Mouse (Mus musculus) kidney, postnatal 0 days (tissue): ENCODE measurements around the gene Tmtc2. TPM values are rescaled to one million over a fixed set of nuclear protein-coding genes. Genes with fewer than 3 reads are reported as not detected.

Experiments
- ATAC-seq: fragments of 200-750 bp; cut with Nextera tagmentation; replicated peaks from 2 replicates; pipeline ENCODE4 v1.8.0; 2017; ENCODE audit warnings: low read depth, moderate number of reproducible peaks, moderate TSS enrichment, moderate library complexity; ENCODE audit not compliant: low FRiP score
- DNase-seq: peaks from one replicate; pipeline ENCODE4 v3.0.0-alpha.2; 2016; ENCODE audit warnings: low spot score
- H3K27ac ChIP-seq: fragments of 300-500 bp; sonication (generic); 2 replicates; pipeline ENCODE4 v1.5.1; 2014; ENCODE audit warnings: mild to moderate bottlenecking
- H3K27me3 ChIP-seq: fragments of 300-500 bp; sonication (generic); 2 replicates; pipeline ENCODE4 v1.6.1; 2014; ENCODE audit warnings: low read length, mixed read lengths; ENCODE audit not compliant: insufficient read depth
- H3K36me3 ChIP-seq: fragments of 300-500 bp; sonication (generic); 2 replicates; pipeline ENCODE4 v1.6.1; 2014; ENCODE audit warnings: low read length, mixed read lengths; ENCODE audit not compliant: insufficient read depth
- H3K4me1 ChIP-seq: fragments of 300-500 bp; sonication (generic); replicated peaks from 2 replicates; pipeline ENCODE4 v1.6.1; 2014; ENCODE audit warnings: antibody characterized with exemption, low read length, mixed read lengths; ENCODE audit not compliant: insufficient read depth
- H3K4me2 ChIP-seq: fragments of 300-500 bp; sonication (generic); 2 replicates; pipeline ENCODE4 v1.6.1; 2014; ENCODE audit warnings: mild to moderate bottlenecking, low read length, moderate library complexity, mixed read lengths
- H3K4me3 ChIP-seq: fragments of 300-500 bp; sonication (generic); replicated peaks from 2 replicates; pipeline ENCODE4 v1.5.1; 2014; ENCODE audit warnings: low read depth, low read length
- H3K9ac ChIP-seq: fragments of 300-500 bp; sonication (generic); 2 replicates; pipeline ENCODE4 v1.6.1; 2014; ENCODE audit warnings: low read depth, low read length
- H3K9me3 ChIP-seq: fragments of 300-500 bp; sonication (generic); replicated peaks from 2 replicates; pipeline ENCODE4 v1.6.1; 2016; ENCODE audit warnings: low read length, inconsistent platforms, mixed read lengths
- CTCF ChIP-seq: IDR thresholded peaks from 2 replicates; pipeline ENCODE4 v1.5.1; 2016; ENCODE audit warnings: antibody characterized with exemption, low read depth, mild to moderate bottlenecking, moderate library complexity
- WGBS: fragments of 180-500 bp; shearing (Covaris S2); extraction: QIAGEN DNeasy Blood & Tissue Kit; methylation state at CpG from one replicate; pipeline ENCODE4 v1.1.7; 2014; 5-methylcytosine and 5-hydroxymethylcytosine counted together
- polyA plus RNA-seq: library from polyadenylated mRNA; unstranded; fragments of >200 nt; fragmentation: Nextera tagmentation; extraction: Ambion mirVana; gene quantifications from 2 replicates; pipeline ENCODE4 v1.2.1, GENCODE M21; 2015

The Tmtc2 gene
- polyA plus RNA-seq, 1 experiment from 2014 or later, result 5.2 TPM

DNA sequence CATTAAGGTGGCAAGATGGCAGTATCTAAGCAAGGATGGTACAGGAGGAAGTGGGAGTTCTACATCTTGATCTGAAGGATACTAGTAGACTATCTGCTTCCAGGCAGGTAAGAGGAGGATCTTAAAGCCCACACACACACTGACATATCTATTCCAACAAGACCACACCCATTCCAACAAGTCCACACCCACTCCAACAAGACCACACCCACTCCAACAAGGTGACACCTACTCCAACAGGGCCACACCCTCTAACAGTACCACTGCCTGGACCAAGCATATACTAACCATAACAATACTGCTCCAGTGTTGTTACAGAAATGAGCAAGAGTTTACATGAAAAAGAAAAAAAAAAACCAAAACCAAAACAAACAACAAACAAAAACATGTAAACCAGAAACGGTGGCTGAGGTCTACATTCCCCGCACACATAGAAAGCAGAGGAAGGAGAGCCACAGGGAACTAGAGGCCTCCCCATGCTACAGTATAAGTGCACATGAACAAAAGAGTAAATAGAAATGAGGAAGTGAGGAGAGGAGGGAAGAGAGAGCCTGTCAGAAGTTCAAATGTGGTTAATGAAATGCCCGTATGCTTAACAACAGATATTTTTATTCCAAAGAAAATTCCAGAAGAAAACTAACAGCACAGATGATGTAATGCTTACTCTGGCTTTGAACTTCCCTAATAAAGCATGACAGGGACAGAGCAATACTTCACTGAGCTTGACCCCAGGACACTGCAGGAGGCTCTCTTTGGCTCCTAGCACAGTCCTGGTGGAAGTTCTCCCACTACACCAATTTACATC, 66.1 kb downstream of the Tmtc2 start:
- DNase-seq, result peak; percentile 43
- ATAC-seq, result no peak
- no peak overlapping the region for H3K27ac ChIP-seq
- H3K36me3 ChIP-seq, result peaks cover 6% of the 10 kb centered on the region; the same call in 1 of the 2 replicates
- H3K9me3 ChIP-seq, result no peaks in the 10 kb centered on the region
- H3K4me3 ChIP-seq, result no peak overlapping the region
- no peaks in the 10 kb centered on the region for H3K4me1 ChIP-seq
- no peak overlapping the region for H3K4me2 ChIP-seq
- no peaks in the 10 kb centered on the region for H3K27me3 ChIP-seq
- no peak overlapping the region for H3K9ac ChIP-seq
- 71% methylated on average over 3 of the region's 3 CpGs for WGBS
- TF ChIP-seq CTCF, result no peak

DNA sequence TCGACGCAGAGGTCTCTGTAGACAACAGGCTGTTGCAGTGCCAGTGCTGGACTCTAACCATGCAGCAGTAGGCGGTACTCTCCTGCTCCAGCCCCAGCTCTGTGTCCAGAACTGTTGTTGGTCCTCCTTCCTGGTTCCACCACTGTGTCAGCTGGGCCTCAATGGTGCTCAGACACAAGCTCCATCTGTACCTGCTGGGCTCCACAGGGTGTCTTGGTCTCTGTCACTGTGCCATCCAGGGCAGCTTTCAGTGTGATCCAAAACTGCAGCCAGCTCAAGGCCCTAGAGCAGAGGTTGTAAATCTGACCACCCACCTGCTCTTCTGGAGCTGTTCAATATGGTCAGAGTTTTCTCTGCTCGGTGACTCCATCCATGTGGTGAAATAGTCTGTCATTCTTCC, 68.2 kb downstream of the Tmtc2 start:
- H3K9ac ChIP-seq, result no peak overlapping the region
- no peak for DNase-seq
- H3K36me3 ChIP-seq, result peaks cover 6% of the 10 kb centered on the region; the same call in 1 of the 2 replicates
- H3K9me3 ChIP-seq, result no peaks in the 10 kb centered on the region
- H3K27me3 ChIP-seq, result no peaks in the 10 kb centered on the region
- no peak for ATAC-seq
- 90% methylated on average over 4 of the region's 4 CpGs for WGBS
- no peaks in the 10 kb centered on the region for H3K4me1 ChIP-seq
- H3K4me2 ChIP-seq, result no peak overlapping the region
- TF ChIP-seq CTCF, result no peak
- no peak overlapping the region for H3K27ac ChIP-seq
- H3K4me3 ChIP-seq, result no peak overlapping the region

DNA sequence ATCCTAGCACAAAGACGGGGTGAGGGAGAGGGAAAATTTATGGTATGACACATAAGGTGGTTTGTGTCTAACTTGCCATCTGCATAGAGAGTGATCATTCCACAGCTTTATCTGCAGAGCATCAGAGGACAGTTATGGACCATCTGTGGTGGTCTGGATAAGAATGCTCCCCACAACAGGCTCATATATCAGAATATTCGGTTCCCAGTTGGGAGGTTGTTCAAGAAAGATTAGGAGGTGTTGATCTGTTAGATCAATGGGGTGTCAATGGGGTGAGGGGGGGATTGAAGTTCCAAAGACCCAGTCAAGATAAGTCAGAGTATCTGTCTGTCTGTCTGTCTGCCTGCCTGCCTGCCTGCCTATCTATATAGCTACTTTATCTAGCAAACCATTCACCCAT, 69.8 kb downstream of the Tmtc2 start:
- Histone ChIP-seq H3K36me3 (peaks cover 6% of the 10 kb centered on the region; the same call in 1 of the 2 replicates), H3K27me3 (no peaks in the 10 kb centered on the region), H3K4me1 (no peaks in the 10 kb centered on the region), H3K27ac (no peak overlapping the region), H3K9me3 (no peaks in the 10 kb centered on the region), H3K9ac (no peak overlapping the region), H3K4me2 (no peak overlapping the region), H3K4me3 (no peak overlapping the region)
- ATAC-seq (no peak), DNase-seq (no peak)
- 65% methylated on average over 2 of the region's 2 CpGs for WGBS
- TF ChIP-seq CTCF, result no peak

DNA sequence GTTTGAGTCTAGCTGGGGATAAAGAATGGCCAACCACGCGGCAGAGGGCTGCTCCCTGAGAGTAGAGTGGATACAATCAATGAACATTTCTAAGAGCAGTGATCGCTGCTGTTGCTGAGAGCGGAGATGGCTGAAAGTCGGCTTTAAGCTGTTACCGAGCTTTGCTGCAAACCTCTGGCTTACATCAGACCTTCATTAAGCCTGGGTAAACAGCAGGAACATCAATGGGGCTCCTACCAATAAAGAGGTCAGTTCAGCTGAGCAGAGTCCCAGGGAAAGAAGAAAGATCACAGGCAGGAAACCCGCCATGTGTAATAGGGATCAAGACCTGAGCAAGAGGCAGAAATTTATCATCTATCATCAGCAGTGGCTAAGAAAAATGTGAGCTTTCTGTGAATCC, 72.5 kb downstream of the Tmtc2 start:
- Histone ChIP-seq H3K27ac (no peak overlapping the region), H3K27me3 (no peaks in the 10 kb centered on the region), H3K36me3 (peaks cover 6% of the 10 kb centered on the region; the same call in 1 of the 2 replicates), H3K9me3 (no peaks in the 10 kb centered on the region), H3K9ac (no peak overlapping the region), H3K4me1 (no peaks in the 10 kb centered on the region), H3K4me3 (no peak overlapping the region), H3K4me2 (no peak overlapping the region)
- DNase-seq (no peak), ATAC-seq (no peak)
- WGBS, result 45% methylated on average over 7 of the region's 7 CpGs
- TF ChIP-seq CTCF, result no peak

DNA sequence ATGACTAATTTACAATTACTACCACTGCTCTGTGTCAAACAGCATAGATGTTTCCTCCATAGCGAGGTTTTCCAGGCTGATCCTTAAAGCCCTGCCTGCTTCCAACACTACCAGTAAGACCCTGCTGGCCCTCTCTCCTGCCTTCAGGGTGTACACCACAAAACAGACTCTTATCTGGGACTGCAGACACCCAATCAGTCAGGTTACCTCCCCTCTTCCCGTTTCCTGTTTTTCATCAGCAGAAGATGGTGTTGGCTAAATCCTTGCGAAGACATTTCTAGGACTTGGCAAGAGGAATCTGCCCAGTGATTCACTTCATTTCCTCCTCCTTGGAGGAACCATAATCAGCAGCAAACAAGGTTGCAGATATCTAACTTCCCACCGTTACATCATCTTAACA, 73.8 kb downstream of the Tmtc2 start:
- H3K27me3 ChIP-seq, result no peaks in the 10 kb centered on the region
- no peak overlapping the region for H3K4me3 ChIP-seq
- DNase-seq (peak; percentile 44), ATAC-seq (no peak)
- H3K27ac ChIP-seq, result 0 out of 2 replicates have a peak overlapping the region, but pooled peaks have one; percentile 8
- no peak for TF ChIP-seq CTCF
- H3K4me2 ChIP-seq, result no peak overlapping the region
- 68% methylated on average over 4 of the region's 4 CpGs for WGBS
- H3K36me3 ChIP-seq, result no peaks in the 10 kb centered on the region
- H3K9ac ChIP-seq, result no peak overlapping the region
- H3K9me3 ChIP-seq, result no peaks in the 10 kb centered on the region
- H3K4me1 ChIP-seq, result no peaks in the 10 kb centered on the region

DNA sequence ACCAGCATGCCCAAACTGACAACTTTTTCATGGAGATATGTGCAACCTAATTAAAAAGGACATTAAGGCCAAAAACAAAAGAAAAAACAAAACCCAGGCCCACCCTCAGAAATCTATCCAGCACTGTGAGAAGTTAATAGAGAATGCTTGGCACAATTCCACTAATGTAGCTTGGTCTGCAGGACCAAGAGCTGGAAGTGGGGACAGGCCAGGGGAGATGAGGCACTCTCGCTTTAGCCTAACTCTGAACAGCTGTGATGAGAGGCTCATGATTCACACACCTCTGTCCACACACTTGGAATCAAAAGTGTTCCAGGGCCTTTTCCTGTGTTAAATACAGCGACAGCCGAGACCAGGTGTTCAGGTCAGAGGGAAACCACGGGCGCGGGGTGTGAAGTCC, 79.0 kb downstream of the Tmtc2 start:
- Histone ChIP-seq H3K9ac (no peak overlapping the region), H3K4me3 (no peak overlapping the region), H3K9me3 (no peaks in the 10 kb centered on the region), H3K27ac (no peak overlapping the region), H3K4me2 (no peak overlapping the region), H3K4me1 (no peaks in the 10 kb centered on the region), H3K27me3 (no peaks in the 10 kb centered on the region), H3K36me3 (no peaks in the 10 kb centered on the region)
- TF ChIP-seq CTCF, result no peak
- ATAC-seq, result no peak
- WGBS, result 45% methylated on average over 6 of the region's 6 CpGs
- no peak for DNase-seq
